Mouse (Mus musculus) ES-Bruce4 (cell line): Measurements from ENCODE around the gene Kcp. TPM values are rescaled to one million over a fixed set of nuclear protein-coding genes. Genes with fewer than 3 reads are reported as not detected.
A peak's percentile ranks its signal among the peaks of the same experiment; 100 is the strongest.

ENCODE experiments used
- H3K27ac ChIP-seq: 2 replicates; pipeline ENCODE4 v1.5.1; 2012; ENCODE audit warnings: low read length, inconsistent platforms; ENCODE audit not compliant: insufficient read depth
- H3K27me3 ChIP-seq: 2 replicates; pipeline ENCODE4 v1.6.1; 2012; ENCODE audit warnings: mild to moderate bottlenecking, low read length, inconsistent platforms; ENCODE audit not compliant: control insufficient read depth, poor library complexity, insufficient read depth, severe bottlenecking
- H3K36me3 ChIP-seq: 2 replicates; pipeline ENCODE4 v1.6.1; 2012; ENCODE audit warnings: inconsistent platforms, mild to moderate bottlenecking, low read length, moderate library complexity; ENCODE audit not compliant: control insufficient read depth, poor library complexity, insufficient read depth, severe bottlenecking
- H3K4me1 ChIP-seq: one replicate; pipeline ENCODE4 v1.8.1; 2011; ENCODE audit warnings: low read length; ENCODE audit not compliant: control insufficient read depth, insufficient read depth
- H3K4me3 ChIP-seq: 2 replicates; pipeline ENCODE4 v1.5.1; 2011; ENCODE audit warnings: low read depth, mild to moderate bottlenecking, low read length
- H3K9ac ChIP-seq: 2 replicates; pipeline ENCODE4 v1.6.1; 2012; ENCODE audit warnings: low read depth, mild to moderate bottlenecking, inconsistent platforms; ENCODE audit not compliant: poor library complexity, severe bottlenecking
- H3K9me3 ChIP-seq: replicated peaks from 2 replicates; pipeline ENCODE4 v1.6.1; 2012; ENCODE audit warnings: mild to moderate bottlenecking, low read length, inconsistent platforms; ENCODE audit not compliant: control insufficient read depth, poor library complexity, insufficient read depth, severe bottlenecking
- CTCF ChIP-seq: IDR thresholded peaks from one replicate; pipeline ENCODE4 v1.8.1; 2011; ENCODE audit warnings: low read depth, low read length
- EP300 ChIP-seq: IDR thresholded peaks from 2 replicates; pipeline ENCODE4 v1.6.1; 2011; ENCODE audit warnings: low read depth, low read length; ENCODE audit not compliant: insufficient read depth
- POLR2A ChIP-seq: IDR thresholded peaks from one replicate; pipeline ENCODE4 v1.8.1; 2011; ENCODE audit warnings: low read length; ENCODE audit not compliant: insufficient read depth
- polyA plus RNA-seq: library from polyadenylated mRNA; stranded (reverse); fragments of >200 nt; gene quantifications from 2 replicates; pipeline ENCODE4 v1.2.4, GENCODE M21; 2011; ENCODE audit warnings: low read depth; ENCODE audit not compliant: missing spikeins, insufficient read depth, insufficient read length

Kcp gene
- polyA plus RNA-seq, 1 experiment = 1.9 TPM

DNA sequence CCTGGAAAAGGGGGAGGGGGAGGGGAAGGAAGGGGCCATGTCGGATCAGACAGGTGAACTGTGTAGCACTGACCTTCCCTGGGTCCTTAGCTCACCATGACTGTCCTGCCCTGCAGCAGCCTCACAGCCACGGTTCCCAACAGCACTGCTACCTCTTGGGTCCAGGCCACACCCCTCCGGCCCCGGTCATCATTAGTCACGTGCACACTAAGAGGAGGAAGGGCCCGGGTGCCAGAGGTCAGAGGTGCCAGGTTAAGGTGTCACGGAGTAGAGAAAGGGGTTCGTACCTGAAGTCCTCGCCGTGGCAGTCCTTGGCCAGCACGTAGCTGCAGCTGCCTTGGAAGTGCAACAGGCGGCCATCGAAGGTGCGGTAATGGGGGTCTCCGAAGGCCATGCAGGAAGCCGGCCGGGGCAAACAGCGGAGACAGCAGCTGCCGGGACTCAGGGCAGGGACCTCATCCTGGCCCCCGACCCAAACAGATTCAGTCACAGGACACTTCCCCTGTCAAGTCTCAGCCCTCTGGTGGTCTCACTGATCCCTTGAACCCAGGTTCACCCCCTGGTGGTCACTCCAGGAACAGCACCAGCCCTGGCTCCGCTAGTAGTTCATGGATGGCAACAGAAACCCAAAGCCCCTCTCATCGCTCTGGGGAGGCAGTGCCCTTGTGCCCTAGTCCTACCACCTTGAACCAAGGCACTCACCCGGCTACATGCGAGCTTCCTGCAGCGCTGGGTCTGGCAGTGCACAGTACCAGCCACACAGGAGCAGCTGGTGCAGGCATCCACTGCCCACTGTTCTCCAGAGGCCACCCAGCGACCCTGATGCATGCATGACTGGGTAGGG lies 22.8 kb downstream of the Kcp start:
- Histone ChIP-seq H3K9ac (no peak overlapping the region), H3K36me3 (no peaks in the 10 kb centered on the region), H3K9me3 (no peaks in the 10 kb centered on the region), H3K4me1 (no peaks in the 10 kb centered on the region), H3K4me3 (peak overlapping the region; percentile 24), H3K27me3 (no peaks in the 10 kb centered on the region), H3K27ac (no peak overlapping the region)
- TF ChIP-seq EP300 (no peak), POLR2A (no peak), CTCF (peak; percentile 81)

DNA sequence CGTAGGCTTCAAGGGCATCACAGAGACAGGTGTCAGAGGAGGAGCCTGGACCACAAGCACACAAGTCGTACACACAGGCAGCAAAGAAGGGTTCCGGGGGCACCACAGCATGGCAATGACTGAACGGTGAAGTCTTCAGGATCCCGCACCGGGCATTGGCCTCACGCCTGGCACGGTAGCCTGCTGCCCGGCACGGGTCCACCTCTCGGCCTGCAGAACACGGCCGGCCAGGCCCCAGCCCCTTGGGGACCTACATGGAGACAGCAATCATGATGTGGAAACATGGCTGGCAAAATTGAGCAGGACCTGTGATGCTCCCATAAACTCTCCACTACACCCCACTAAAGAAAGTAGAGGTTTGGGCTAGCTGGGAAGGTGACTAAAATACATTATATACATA lies 25.1 kb downstream of the Kcp start:
- H3K9ac ChIP-seq = no peak overlapping the region
- no peaks in the 10 kb centered on the region for H3K9me3 ChIP-seq
- H3K4me3 ChIP-seq = no peak overlapping the region
- no peak for TF ChIP-seq EP300
- no peak for TF ChIP-seq CTCF
- TF ChIP-seq POLR2A = no peak
- H3K36me3 ChIP-seq = no peaks in the 10 kb centered on the region
- H3K27ac ChIP-seq = no peak overlapping the region
- H3K4me1 ChIP-seq = no peaks in the 10 kb centered on the region
- H3K27me3 ChIP-seq = no peaks in the 10 kb centered on the region

DNA sequence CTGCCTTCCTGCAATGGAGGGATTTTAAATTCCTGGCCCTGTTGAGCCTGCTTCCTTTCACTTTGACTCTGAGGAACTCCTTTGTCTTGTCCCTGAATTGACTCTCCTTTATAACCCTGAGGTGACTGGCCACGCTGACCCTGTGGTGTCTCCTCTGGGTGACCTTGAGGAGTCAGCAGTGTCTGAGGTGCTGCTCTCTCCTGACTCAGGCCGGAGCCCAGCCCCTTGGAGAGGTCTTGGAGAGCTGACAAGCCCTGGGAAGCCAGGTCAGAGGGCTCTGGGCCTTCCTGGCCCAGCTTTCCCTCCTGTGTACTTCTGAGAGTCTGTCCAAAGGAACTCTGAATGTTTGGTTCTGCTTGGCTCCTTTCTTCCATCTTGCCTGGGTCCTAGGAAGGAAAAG lies 33.0 kb downstream of the Kcp start:
- Histone ChIP-seq H3K27me3 (no peaks in the 10 kb centered on the region), H3K9me3 (no peaks in the 10 kb centered on the region), H3K4me1 (no peaks in the 10 kb centered on the region), H3K27ac (no peak overlapping the region), H3K36me3 (peaks cover 4% of the 10 kb centered on the region; the same call in 1 of the 2 replicates), H3K9ac (0 out of 2 replicates have a peak overlapping the region, but pooled peaks have one; percentile 43), H3K4me3 (no peak overlapping the region)
- no peak for TF ChIP-seq EP300
- no peak for TF ChIP-seq POLR2A
- no peak for TF ChIP-seq CTCF

DNA sequence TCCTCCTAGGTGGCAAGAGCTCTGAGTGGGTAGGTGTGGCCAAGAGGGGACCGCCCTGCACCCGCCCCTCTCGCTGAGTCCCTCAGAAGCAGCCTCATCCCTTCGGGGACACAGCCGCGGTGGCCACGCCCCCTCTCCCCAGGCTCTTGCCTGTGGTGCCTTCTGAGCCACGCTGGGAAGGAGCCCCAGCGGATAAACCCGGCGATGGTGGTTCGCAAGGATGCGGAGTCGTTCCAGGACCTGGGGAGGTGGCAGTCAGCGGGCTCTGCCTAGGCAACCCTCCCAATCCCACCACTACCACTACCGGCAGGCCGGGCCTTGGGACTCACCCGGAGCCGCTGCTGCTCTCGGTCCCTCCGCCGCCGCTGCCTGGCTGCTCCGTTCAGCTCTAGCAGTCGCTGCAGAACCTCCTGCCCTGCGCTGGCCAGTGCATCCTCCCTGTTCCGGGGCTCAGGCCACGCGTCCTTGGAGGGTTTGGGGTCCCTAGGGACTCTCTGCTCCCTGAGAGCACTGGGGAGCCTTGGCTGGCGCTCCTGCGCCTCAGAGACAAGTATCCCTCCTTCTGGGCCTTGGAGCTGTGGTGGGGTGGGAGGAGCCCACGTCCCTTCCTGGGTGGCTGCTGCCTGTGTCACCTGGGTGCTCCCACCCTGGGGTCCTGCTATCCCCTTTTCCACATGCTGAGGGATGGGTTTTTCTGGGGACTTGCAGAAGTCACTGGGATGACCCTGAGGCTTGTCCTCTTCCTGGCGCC lies 33.6 kb downstream of the Kcp start:
- H3K4me1 ChIP-seq = no peaks in the 10 kb centered on the region
- H3K9me3 ChIP-seq = no peaks in the 10 kb centered on the region
- H3K4me3 ChIP-seq = peak overlapping the region; percentile 64
- H3K36me3 ChIP-seq = peaks cover 4% of the 10 kb centered on the region; the same call in 1 of the 2 replicates
- H3K9ac ChIP-seq = peak overlapping the region; percentile 43
- H3K27ac ChIP-seq = no peak overlapping the region
- TF ChIP-seq EP300 = no peak
- TF ChIP-seq CTCF = no peak
- TF ChIP-seq POLR2A = no peak
- H3K27me3 ChIP-seq = no peaks in the 10 kb centered on the region

DNA sequence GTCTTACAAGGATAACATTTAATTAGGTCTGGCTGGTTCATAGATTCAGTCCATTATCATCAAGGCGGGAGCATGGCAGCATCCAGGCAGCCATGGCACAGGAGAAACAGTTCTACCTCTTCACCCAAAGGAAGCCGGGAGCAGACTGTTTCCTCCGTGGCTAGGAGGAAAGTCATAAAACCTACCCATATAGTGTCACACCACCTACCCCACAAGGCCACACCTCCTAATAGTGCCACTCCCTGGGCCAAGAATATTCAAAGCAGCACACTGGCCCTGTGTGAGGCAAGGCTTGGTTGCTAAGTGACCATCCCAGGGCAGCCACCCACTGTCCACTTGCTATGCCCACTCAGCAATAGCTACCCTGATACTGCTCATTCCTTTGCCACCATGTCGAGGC lies 36.6 kb downstream of the Kcp start, which contains the start of gene Atp6v1fnb:
Gene Atp6v1fnb (plus strand): TSS at position 301 of the 400 bp plus-strand sequence.
- H3K4me3 ChIP-seq = no peak within 1 kb of the TSS
- TF ChIP-seq EP300 (no peak), POLR2A (no peak), CTCF (no peak)
- no peaks in the 10 kb centered on the region for H3K9me3 ChIP-seq
- H3K36me3 ChIP-seq = peaks cover 4% of the 10 kb centered on the region; the same call in 1 of the 2 replicates
- no peak within 1 kb of the TSS for H3K27ac ChIP-seq
- no peak within 1 kb of the TSS for H3K9ac ChIP-seq
- H3K27me3 ChIP-seq = no peaks in the 10 kb centered on the region
- H3K4me1 ChIP-seq = no peaks in the 10 kb centered on the region
